Mouse (Mus musculus) kidney, postnatal 0 days (tissue): ENCODE results near the gene Zfp369. TPM values are rescaled to one million over a fixed set of nuclear protein-coding genes. Genes with fewer than 3 reads are reported as not detected.
A peak's percentile ranks its signal among the peaks of the same experiment; 100 is the strongest.

Experiments used
- ATAC-seq: fragments of 200-750 bp; cut with Nextera tagmentation; replicated peaks from 2 replicates; pipeline ENCODE4 v1.8.0; 2017; ENCODE audit warnings: low read depth, moderate number of reproducible peaks, moderate TSS enrichment, moderate library complexity; ENCODE audit not compliant: low FRiP score
- DNase-seq: peaks from one replicate; pipeline ENCODE4 v3.0.0-alpha.2; 2016; ENCODE audit warnings: low spot score
- H3K27ac ChIP-seq: fragments of 300-500 bp; sonication (generic); 2 replicates; pipeline ENCODE4 v1.5.1; 2014; ENCODE audit warnings: mild to moderate bottlenecking
- H3K27me3 ChIP-seq: fragments of 300-500 bp; sonication (generic); 2 replicates; pipeline ENCODE4 v1.6.1; 2014; ENCODE audit warnings: low read length, mixed read lengths; ENCODE audit not compliant: insufficient read depth
- H3K36me3 ChIP-seq: fragments of 300-500 bp; sonication (generic); 2 replicates; pipeline ENCODE4 v1.6.1; 2014; ENCODE audit warnings: low read length, mixed read lengths; ENCODE audit not compliant: insufficient read depth
- H3K4me1 ChIP-seq: fragments of 300-500 bp; sonication (generic); replicated peaks from 2 replicates; pipeline ENCODE4 v1.6.1; 2014; ENCODE audit warnings: antibody characterized with exemption, low read length, mixed read lengths; ENCODE audit not compliant: insufficient read depth
- H3K4me2 ChIP-seq: fragments of 300-500 bp; sonication (generic); 2 replicates; pipeline ENCODE4 v1.6.1; 2014; ENCODE audit warnings: mild to moderate bottlenecking, low read length, moderate library complexity, mixed read lengths
- H3K4me3 ChIP-seq: fragments of 300-500 bp; sonication (generic); replicated peaks from 2 replicates; pipeline ENCODE4 v1.5.1; 2014; ENCODE audit warnings: low read depth, low read length
- H3K9ac ChIP-seq: fragments of 300-500 bp; sonication (generic); 2 replicates; pipeline ENCODE4 v1.6.1; 2014; ENCODE audit warnings: low read depth, low read length
- H3K9me3 ChIP-seq: fragments of 300-500 bp; sonication (generic); replicated peaks from 2 replicates; pipeline ENCODE4 v1.6.1; 2016; ENCODE audit warnings: low read length, inconsistent platforms, mixed read lengths
- CTCF ChIP-seq: IDR thresholded peaks from 2 replicates; pipeline ENCODE4 v1.5.1; 2016; ENCODE audit warnings: antibody characterized with exemption, low read depth, mild to moderate bottlenecking, moderate library complexity
- WGBS: fragments of 180-500 bp; shearing (Covaris S2); extraction: QIAGEN DNeasy Blood & Tissue Kit; methylation state at CpG from one replicate; pipeline ENCODE4 v1.1.7; 2014; 5-methylcytosine and 5-hydroxymethylcytosine counted together
- polyA plus RNA-seq: library from polyadenylated mRNA; unstranded; fragments of >200 nt; fragmentation: Nextera tagmentation; extraction: Ambion mirVana; gene quantifications from 2 replicates; pipeline ENCODE4 v1.2.1, GENCODE M21; 2015

The Zfp369 gene
- 6.8 and 7.6 TPM in 2 replicates for polyA plus RNA-seq

DNA sequence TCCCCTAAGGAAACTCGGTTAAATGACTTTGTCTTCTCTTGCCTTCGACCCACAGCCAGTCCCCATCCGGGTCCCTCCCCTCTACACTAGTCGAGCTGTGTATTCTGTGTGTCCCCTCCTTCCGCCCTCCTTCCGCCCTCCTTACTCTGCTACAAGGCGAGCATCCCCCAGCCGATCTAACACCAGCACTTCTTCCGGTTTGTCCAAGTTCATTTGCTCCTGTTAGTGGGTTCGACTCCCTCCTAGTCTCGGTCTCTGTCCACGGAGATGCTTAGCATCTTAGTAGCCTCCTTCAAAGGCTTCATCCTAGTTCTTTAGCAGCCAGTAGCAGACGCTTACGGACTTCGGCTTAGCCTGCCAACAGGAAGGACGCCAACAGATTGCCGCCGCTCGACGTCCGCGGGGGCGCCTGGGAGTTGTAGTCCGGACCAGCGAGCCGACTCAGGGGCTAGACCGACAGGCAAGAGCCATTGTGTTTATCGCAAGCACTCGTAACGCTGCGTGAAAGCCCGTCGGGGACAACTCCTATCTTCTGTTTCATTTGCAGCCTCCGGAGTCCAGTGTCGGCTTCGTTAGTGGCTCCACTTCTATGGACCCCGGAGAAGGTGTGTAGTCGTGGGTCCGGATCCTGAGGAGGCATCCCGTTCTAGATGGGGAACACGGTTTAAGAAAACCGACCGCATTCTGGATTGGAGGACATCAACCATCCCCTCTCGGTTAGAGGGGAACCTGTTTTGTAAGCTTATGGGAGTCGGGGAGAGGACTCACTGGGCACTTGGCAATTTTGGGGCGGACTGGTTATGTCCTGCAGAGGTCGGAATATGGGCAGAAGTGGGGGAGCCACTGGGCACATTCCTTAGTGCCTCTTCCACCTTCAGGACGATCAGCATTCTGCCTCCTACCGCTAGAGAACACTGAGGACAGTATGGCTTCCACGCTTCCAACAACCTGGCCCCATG lies at the start of gene Zfp369:
TSS of gene Zfp369 (plus strand) at position 432 of the 959 bp plus-strand sequence.
- ATAC-seq (peak; percentile 96), DNase-seq (peak; percentile 97)
- no peaks in the 10 kb centered on the region for H3K4me1 ChIP-seq
- TF ChIP-seq CTCF, result no peak
- peak within 1 kb of the TSS; percentile 75 for H3K4me3 ChIP-seq
- under 1% methylated on average over 50 of the region's 50 CpGs for WGBS
- H3K4me2 ChIP-seq, result peak within 1 kb of the TSS; percentile 64
- H3K27me3 ChIP-seq, result no peaks in the 10 kb centered on the region
- H3K36me3 ChIP-seq, result no peaks in the 10 kb centered on the region
- peaks cover 9% of the 10 kb centered on the region; the same call in 1 of the 2 replicates for H3K9me3 ChIP-seq
- peak within 1 kb of the TSS; percentile 91 for H3K27ac ChIP-seq
- H3K9ac ChIP-seq, result peak within 1 kb of the TSS; percentile 59

DNA sequence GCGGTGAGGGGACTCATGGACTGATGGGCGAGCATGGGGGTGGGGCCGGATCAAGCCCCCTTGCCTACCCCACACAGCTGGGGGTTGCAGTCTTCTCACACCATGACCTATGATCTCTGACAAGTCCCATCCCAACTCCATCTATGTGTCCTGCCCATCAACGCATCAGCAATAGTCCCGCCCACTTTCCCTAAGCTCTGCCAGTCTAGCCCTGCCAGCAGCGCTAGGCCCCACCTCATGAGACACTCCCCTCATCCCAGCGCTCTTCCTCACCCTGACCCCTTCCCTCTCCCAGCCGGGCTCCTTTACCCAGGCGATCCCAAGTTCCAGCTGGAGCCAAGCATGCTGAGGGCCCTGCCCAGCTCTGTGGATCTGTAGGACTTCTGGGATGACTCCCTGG lies 41.4 kb upstream of the Zfp369 start:
- H3K4me1 ChIP-seq, result peaks cover 2% of the 10 kb centered on the region; the same call in 1 of the 2 replicates
- ATAC-seq (no peak), DNase-seq (no peak)
- H3K9ac ChIP-seq, result no peak overlapping the region
- H3K27me3 ChIP-seq, result no peaks in the 10 kb centered on the region
- H3K4me3 ChIP-seq, result no peak overlapping the region
- no peak overlapping the region for H3K27ac ChIP-seq
- no peaks in the 10 kb centered on the region for H3K9me3 ChIP-seq
- H3K36me3 ChIP-seq, result no peaks in the 10 kb centered on the region
- no peak for TF ChIP-seq CTCF
- WGBS, result 70% methylated on average over 9 of the region's 9 CpGs
- H3K4me2 ChIP-seq, result no peak overlapping the region

DNA sequence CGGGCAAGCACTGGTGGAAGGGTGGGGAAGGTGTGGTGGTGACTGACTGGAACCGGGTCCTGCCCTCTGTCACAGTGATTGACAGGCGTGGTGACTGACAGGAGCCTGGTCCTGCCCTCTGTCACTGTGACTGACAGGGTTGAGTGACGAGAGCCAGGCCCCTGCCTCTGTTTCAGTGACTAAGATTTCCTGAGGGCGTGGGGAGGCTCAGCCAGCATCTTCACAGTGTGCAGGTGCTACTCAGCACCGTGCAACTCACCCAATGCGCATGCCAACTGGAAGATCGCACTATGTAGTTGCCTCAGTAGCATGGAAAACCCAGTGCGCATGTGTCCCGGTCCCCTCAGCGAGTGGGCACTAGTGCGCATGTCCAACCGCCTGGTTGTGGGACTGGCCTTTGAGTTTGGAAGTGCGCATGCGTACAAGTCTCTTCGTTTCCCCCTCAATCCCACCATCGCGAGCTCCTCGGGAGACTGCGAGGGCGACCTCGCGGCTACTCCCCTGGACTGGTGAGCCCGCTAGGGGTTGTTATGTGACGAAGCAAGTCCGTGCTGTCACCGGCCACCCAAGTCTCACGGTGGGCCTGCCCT lies 38.0 kb upstream of the Zfp369 start:
- Histone ChIP-seq H3K9ac (peak overlapping the region; percentile 65), H3K27ac (peak overlapping the region; percentile 88), H3K4me3 (peak overlapping the region; percentile 64), H3K36me3 (no peaks in the 10 kb centered on the region), H3K4me2 (peak overlapping the region; percentile 96), H3K9me3 (no peaks in the 10 kb centered on the region), H3K4me1 (peaks cover 4% of the 10 kb centered on the region; the same call in 1 of the 2 replicates), H3K27me3 (no peaks in the 10 kb centered on the region)
- peak; percentile 93 for ATAC-seq
- peak; percentile 0; the same call in 1 of the 2 replicates for TF ChIP-seq CTCF
- peak; percentile 99 for DNase-seq
- 2% methylated on average over 28 of the region's 28 CpGs for WGBS

DNA sequence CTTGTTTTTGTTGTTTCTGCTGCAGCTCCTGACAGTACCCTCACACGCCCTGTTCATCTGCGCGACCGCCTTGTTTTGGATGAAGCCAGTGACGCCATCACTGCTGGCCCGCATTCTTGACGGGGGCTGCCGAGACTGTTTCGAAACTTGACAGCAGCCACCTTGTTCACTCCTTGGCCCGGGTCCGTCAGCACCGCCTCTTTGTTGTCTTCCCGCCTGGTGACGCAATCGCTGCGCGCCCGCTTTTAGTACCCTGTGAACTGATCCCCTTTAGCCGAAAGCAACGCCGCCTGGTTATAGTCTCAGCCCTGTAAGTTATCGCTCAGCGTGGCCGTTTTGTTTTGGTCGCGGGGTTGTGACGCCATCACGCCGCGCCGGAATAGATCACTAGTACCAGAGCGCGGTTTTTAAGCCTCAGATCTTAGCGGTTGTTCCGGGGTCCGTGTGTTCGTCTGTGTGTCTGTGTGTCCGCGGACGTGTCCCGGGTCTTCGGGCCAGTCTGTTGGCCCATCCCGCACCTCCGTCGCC lies 37.5 kb upstream of the Zfp369 start:
- Histone ChIP-seq H3K27ac (peak overlapping the region; percentile 88), H3K9ac (peak overlapping the region; percentile 65), H3K4me3 (peak overlapping the region; percentile 64), H3K27me3 (no peaks in the 10 kb centered on the region), H3K36me3 (no peaks in the 10 kb centered on the region), H3K4me2 (peak overlapping the region; percentile 96), H3K9me3 (0 out of 2 replicates have a peak, but pooled peaks cover 2% of the 10 kb centered on the region), H3K4me1 (peaks cover 4% of the 10 kb centered on the region; the same call in 1 of the 2 replicates)
- under 1% methylated on average over 45 of the region's 45 CpGs for WGBS
- TF ChIP-seq CTCF, result no peak
- DNase-seq (peak; percentile 94), ATAC-seq (peak; percentile 88)

DNA sequence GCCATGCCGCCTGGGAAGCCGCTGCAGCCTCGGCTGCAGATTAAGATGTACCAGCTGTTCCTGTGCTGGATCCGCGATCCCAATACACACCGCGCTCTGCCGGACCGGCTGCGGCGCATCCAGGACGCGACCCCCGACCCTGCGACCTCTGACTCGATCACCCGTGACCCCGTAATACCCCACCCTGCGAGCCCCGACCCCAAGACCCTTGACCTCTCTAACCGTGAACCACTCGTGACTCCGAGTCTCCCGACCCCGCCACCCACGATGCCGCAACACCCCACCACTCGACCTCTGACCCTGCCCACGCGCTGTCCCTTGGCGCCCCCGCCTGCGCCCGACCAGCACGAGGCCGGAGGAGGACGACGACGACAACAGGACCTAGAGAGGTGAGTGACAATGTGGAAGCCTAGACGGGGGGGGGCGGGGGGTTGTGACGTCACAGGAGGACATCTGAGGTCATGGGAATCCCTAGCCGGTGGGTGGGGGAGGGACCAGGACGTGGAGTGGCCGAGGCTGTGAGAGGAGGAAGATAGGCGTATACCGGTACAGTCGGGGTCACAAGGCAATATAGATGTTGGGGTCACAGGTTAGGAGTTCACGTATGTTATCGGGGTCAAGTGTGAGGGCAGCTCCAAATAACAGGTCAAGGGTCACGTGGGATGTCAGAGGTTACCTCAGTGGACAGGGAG lies 36.8 kb upstream of the Zfp369 start:
- DNase-seq (peak; percentile 8), ATAC-seq (no peak; the same call in 1 of the 2 replicates)
- no peak for TF ChIP-seq CTCF
- Histone ChIP-seq H3K4me3 (peak overlapping the region; percentile 64), H3K27me3 (no peaks in the 10 kb centered on the region), H3K27ac (peak overlapping the region; percentile 88), H3K9me3 (0 out of 2 replicates have a peak, but pooled peaks cover 3% of the 10 kb centered on the region), H3K4me1 (peaks cover 4% of the 10 kb centered on the region; the same call in 1 of the 2 replicates), H3K9ac (peak overlapping the region; percentile 65), H3K36me3 (no peaks in the 10 kb centered on the region), H3K4me2 (peak overlapping the region; percentile 96)
- WGBS, result 3% methylated on average over 50 of the region's 51 CpGs
